Mouse (Mus musculus) embryonic facial prominence, embryonic 13.5 days (tissue): ENCODE measurements around the gene Bcl7a. TPM values are rescaled to one million over a fixed set of nuclear protein-coding genes. Genes with fewer than 3 reads are reported as not detected.

Experiments used
- ATAC-seq: fragments of 200-750 bp; cut with Nextera tagmentation; 2 replicates; pipeline ENCODE4 v1.8.0; 2017; ENCODE audit warnings: low read depth; ENCODE audit not compliant: insufficient number of reproducible peaks, insufficient read depth, low FRiP score, low TSS enrichment
- H3K27ac ChIP-seq: fragments of 300-500 bp; sonication (generic); 2 replicates; pipeline ENCODE4 v1.5.1; 2015; ENCODE audit warnings: moderate library complexity, mild to moderate bottlenecking, inconsistent platforms
- H3K27me3 ChIP-seq: fragments of 300-500 bp; sonication (generic); 2 replicates; pipeline ENCODE4 v1.6.1; 2015; ENCODE audit warnings: mild to moderate bottlenecking, inconsistent platforms
- H3K36me3 ChIP-seq: fragments of 300-500 bp; sonication (generic); 2 replicates; pipeline ENCODE4 v1.6.1; 2015; ENCODE audit warnings: mild to moderate bottlenecking, inconsistent platforms
- H3K4me1 ChIP-seq: fragments of 300-500 bp; sonication (generic); 2 replicates; pipeline ENCODE4 v1.6.1; 2015; ENCODE audit warnings: inconsistent platforms
- H3K4me2 ChIP-seq: fragments of 300-500 bp; sonication (generic); 2 replicates; pipeline ENCODE4 v1.6.1; 2015; ENCODE audit warnings: moderate library complexity, mild to moderate bottlenecking, inconsistent platforms
- H3K4me3 ChIP-seq: fragments of 300-500 bp; sonication (generic); 2 replicates; pipeline ENCODE4 v1.5.1; 2015; ENCODE audit warnings: mild to moderate bottlenecking, inconsistent platforms
- H3K9ac ChIP-seq: fragments of 300-500 bp; sonication (generic); 2 replicates; pipeline ENCODE4 v1.6.1; 2015; ENCODE audit warnings: mild to moderate bottlenecking, inconsistent platforms
- H3K9me3 ChIP-seq: fragments of 300-500 bp; sonication (generic); 2 replicates; pipeline ENCODE4 v1.6.1; 2016; ENCODE audit warnings: inconsistent platforms
- WGBS: fragments of 180-500 bp; shearing (Covaris S2); methylation state at CpG from one replicate; pipeline ENCODE4 v1.1.7; 2015; ENCODE audit warnings: mixed read lengths; 5-methylcytosine and 5-hydroxymethylcytosine counted together
- polyA plus RNA-seq: library from polyadenylated mRNA; unstranded; fragments of >200 nt; fragmentation: Nextera tagmentation; extraction: Ambion mirVana; gene quantifications from 2 replicates; pipeline ENCODE4 v1.2.1, GENCODE M21; 2015

Bcl7a gene
- polyA plus RNA-seq, 1 experiment from 2014 or later, result 37.5 TPM

GRCm38 (mm10) chr5:123381968-123382367, 38.3 kb downstream of the Bcl7a start:
- H3K27ac ChIP-seq, result no peak overlapping the region
- ATAC-seq, result no peak
- H3K9me3 ChIP-seq, result no peaks in the 10 kb centered on the region
- no peak overlapping the region for H3K4me3 ChIP-seq
- H3K4me2 ChIP-seq, result peak overlapping the region; percentile 40
- peaks cover 27% of the 10 kb centered on the region for H3K4me1 ChIP-seq
- no peak overlapping the region for H3K9ac ChIP-seq
- WGBS, result 26% methylated on average over 20 of the region's 20 CpGs
- no peaks in the 10 kb centered on the region for H3K27me3 ChIP-seq
- H3K36me3 ChIP-seq, result no peaks in the 10 kb centered on the region

GRCm38 (mm10) chr5:123382686-123383085, 39.1 kb downstream of the Bcl7a start:
- WGBS, result 89% methylated on average over 8 of the region's 8 CpGs
- peaks cover 25% of the 10 kb centered on the region for H3K4me1 ChIP-seq
- no peaks in the 10 kb centered on the region for H3K27me3 ChIP-seq
- no peak overlapping the region for H3K9ac ChIP-seq
- ATAC-seq, result no peak
- no peak overlapping the region for H3K27ac ChIP-seq
- H3K4me2 ChIP-seq, result no peak overlapping the region
- H3K9me3 ChIP-seq, result no peaks in the 10 kb centered on the region
- H3K36me3 ChIP-seq, result no peaks in the 10 kb centered on the region
- H3K4me3 ChIP-seq, result no peak overlapping the region

GRCm38 (mm10) chr5:123388452-123388851, 44.8 kb downstream of the Bcl7a start:
- Histone ChIP-seq H3K4me3 (no peak overlapping the region), H3K27ac (no peak overlapping the region), H3K9me3 (no peaks in the 10 kb centered on the region), H3K27me3 (no peaks in the 10 kb centered on the region), H3K4me1 (peaks cover 13% of the 10 kb centered on the region), H3K36me3 (no peaks in the 10 kb centered on the region), H3K9ac (no peak overlapping the region), H3K4me2 (no peak overlapping the region)
- 37% methylated on average over 3 of the region's 3 CpGs for WGBS
- ATAC-seq, result no peak

- H3K9ac ChIP-seq, result peak overlapping the region; percentile 63
- peak overlapping the region; percentile 47 for H3K4me3 ChIP-seq
- H3K27ac ChIP-seq, result no peak overlapping the region
- H3K4me1 ChIP-seq, result peaks cover 23% of the 10 kb centered on the region
- ATAC-seq, result no peak
- H3K36me3 ChIP-seq, result no peaks in the 10 kb centered on the region
- no peaks in the 10 kb centered on the region for H3K9me3 ChIP-seq
- H3K27me3 ChIP-seq, result no peaks in the 10 kb centered on the region
- WGBS, result 4% methylated on average over 16 of the region's 17 CpGs
- peak overlapping the region; percentile 67 for H3K4me2 ChIP-seq
Measured at GRCm38 (mm10) chr5:123390536-123391441, 47.2 kb downstream of the Bcl7a start.

- Histone ChIP-seq H3K36me3 (no peaks in the 10 kb centered on the region), H3K4me2 (peak overlapping the region; percentile 67), H3K27me3 (no peaks in the 10 kb centered on the region), H3K9me3 (no peaks in the 10 kb centered on the region), H3K4me1 (peaks cover 30% of the 10 kb centered on the region), H3K27ac (no peak overlapping the region), H3K9ac (peak overlapping the region; percentile 63), H3K4me3 (peak overlapping the region; percentile 47)
- 6% methylated on average over 5 of the region's 5 CpGs for WGBS
- no peak for ATAC-seq
Measured at GRCm38 (mm10) chr5:123391442-123391809, 47.8 kb downstream of the Bcl7a start.

GRCm38 (mm10) chr5:123393786-123394302, 50.2 kb downstream of the Bcl7a start:
- no peak for ATAC-seq
- 24% methylated on average over 5 of the region's 5 CpGs for WGBS
- Histone ChIP-seq H3K27ac (peak overlapping the region; percentile 85), H3K4me1 (peaks cover 54% of the 10 kb centered on the region), H3K9ac (peak overlapping the region; percentile 97), H3K27me3 (no peaks in the 10 kb centered on the region), H3K9me3 (no peaks in the 10 kb centered on the region), H3K4me3 (peak overlapping the region; percentile 93), H3K36me3 (no peaks in the 10 kb centered on the region), H3K4me2 (peak overlapping the region; percentile 86)

GRCm38 (mm10) chr5:123394303-123394956, 50.8 kb downstream of the Bcl7a start, which contains the start of gene Mlxip:
TSS of gene Mlxip (plus strand) at chr5:123394798.
- Histone ChIP-seq H3K4me1 (peaks cover 54% of the 10 kb centered on the region), H3K4me3 (peak within 1 kb of the TSS; percentile 93), H3K9me3 (no peaks in the 10 kb centered on the region), H3K4me2 (peak within 1 kb of the TSS; percentile 86), H3K9ac (peak within 1 kb of the TSS; percentile 97), H3K27ac (peak within 1 kb of the TSS; percentile 85), H3K27me3 (no peaks in the 10 kb centered on the region), H3K36me3 (no peaks in the 10 kb centered on the region)
- peak; percentile 91 for ATAC-seq
- under 1% methylated on average over 50 of the region's 50 CpGs for WGBS

- ATAC-seq, result peak; percentile 17; the same call in 1 of the 2 replicates
- Histone ChIP-seq H3K4me1 (peaks cover 51% of the 10 kb centered on the region), H3K4me2 (peak overlapping the region; percentile 86), H3K27me3 (no peaks in the 10 kb centered on the region), H3K9me3 (no peaks in the 10 kb centered on the region), H3K4me3 (peak overlapping the region; percentile 93), H3K9ac (peak overlapping the region; percentile 97), H3K27ac (peak overlapping the region; percentile 85), H3K36me3 (no peaks in the 10 kb centered on the region)
- under 1% methylated on average over 58 of the region's 65 CpGs for WGBS
Measured at GRCm38 (mm10) chr5:123394957-123395881, 51.6 kb downstream of the Bcl7a start.

- Histone ChIP-seq H3K9me3 (no peaks in the 10 kb centered on the region), H3K4me1 (peaks cover 42% of the 10 kb centered on the region), H3K27ac (peak overlapping the region; percentile 2; the same call in 1 of the 2 replicates), H3K4me3 (peak overlapping the region; percentile 93), H3K27me3 (no peaks in the 10 kb centered on the region), H3K36me3 (no peaks in the 10 kb centered on the region), H3K9ac (peak overlapping the region; percentile 97; the same call in 1 of the 2 replicates), H3K4me2 (peak overlapping the region; percentile 86)
- no peak for ATAC-seq
- WGBS, result 49% methylated on average over 8 of the region's 8 CpGs
Measured at GRCm38 (mm10) chr5:123396901-123397464, 53.3 kb downstream of the Bcl7a start.

- H3K4me1 ChIP-seq, result peaks cover 42% of the 10 kb centered on the region
- H3K4me3 ChIP-seq, result peak overlapping the region; percentile 93
- H3K27me3 ChIP-seq, result no peaks in the 10 kb centered on the region
- no peaks in the 10 kb centered on the region for H3K36me3 ChIP-seq
- 55% methylated on average over 11 of the region's 11 CpGs for WGBS
- ATAC-seq, result no peak
- peak overlapping the region; percentile 86 for H3K4me2 ChIP-seq
- no peaks in the 10 kb centered on the region for H3K9me3 ChIP-seq
- peak overlapping the region; percentile 5; the same call in 1 of the 2 replicates for H3K27ac ChIP-seq
- H3K9ac ChIP-seq, result peak overlapping the region; percentile 37; the same call in 1 of the 2 replicates
Measured at GRCm38 (mm10) chr5:123397786-123398185, 54.2 kb downstream of the Bcl7a start.
